Mouse (Mus musculus) liver, adult 2 months (tissue): ENCODE results near the gene Necab2. TPM values are rescaled to one million over a fixed set of nuclear protein-coding genes. Genes with fewer than 3 reads are reported as not detected.
A peak's percentile ranks its signal among the peaks of the same experiment; 100 is the strongest.

Source experiments
- DNase-seq: peaks from one replicate; pipeline ENCODE4 v3.0.0-alpha.2; 2011; ENCODE audit warnings: low read depth, low spot score; ENCODE audit errors: extremely low read depth
- H3K27ac ChIP-seq: fragments of 200-500 bp; replicated peaks from 2 replicates; pipeline ENCODE4 v1.5.1; 2012; ENCODE audit warnings: low read depth, mild to moderate bottlenecking, control low read depth, inconsistent platforms, low read length; ENCODE audit not compliant: insufficient read depth
- H3K27me3 ChIP-seq: fragments of 200-500 bp; 2 replicates; pipeline ENCODE4 v1.6.1; 2012; ENCODE audit warnings: mild to moderate bottlenecking, moderate library complexity, low read length, inconsistent platforms; ENCODE audit not compliant: control insufficient read depth, insufficient read depth
- H3K36me3 ChIP-seq: fragments of 200-500 bp; 2 replicates; pipeline ENCODE4 v1.6.1; 2012; ENCODE audit warnings: low read length, inconsistent platforms; ENCODE audit not compliant: control insufficient read depth, insufficient read depth
- H3K4me1 ChIP-seq: fragments of 200-500 bp; 2 replicates; pipeline ENCODE4 v1.6.1; 2011; ENCODE audit warnings: low read length; ENCODE audit not compliant: control insufficient read depth, insufficient read depth
- H3K4me3 ChIP-seq: fragments of 200-500 bp; 2 replicates; pipeline ENCODE4 v1.5.1; 2011; ENCODE audit warnings: low read depth, mild to moderate bottlenecking, control low read depth, low read length, moderate library complexity; ENCODE audit not compliant: insufficient read depth
- H3K79me2 ChIP-seq: fragments of 200-500 bp; 2 replicates; pipeline ENCODE4 v1.6.1; 2012; ENCODE audit warnings: inconsistent platforms, mild to moderate bottlenecking, low read length, moderate library complexity; ENCODE audit not compliant: control insufficient read depth, insufficient read depth
- H3K9ac ChIP-seq: fragments of 200-500 bp; 2 replicates; pipeline ENCODE4 v1.6.1; 2012; ENCODE audit warnings: low read depth, mild to moderate bottlenecking, control low read depth, inconsistent platforms, low read length
- CTCF ChIP-seq: fragments of 200-500 bp; IDR thresholded peaks from 2 replicates; pipeline ENCODE4 v1.5.1; 2011; ENCODE audit warnings: low read depth, low read length, control low read depth
- POLR2A ChIP-seq: fragments of 200-500 bp; IDR thresholded peaks from 2 replicates; pipeline ENCODE4 v1.6.1; 2011; ENCODE audit warnings: low read length, control low read depth; ENCODE audit not compliant: insufficient read depth; ENCODE audit errors: extremely low read depth
- WGBS: fragments of 180-500 bp; shearing (Covaris S2); methylation state at CpG from one replicate; pipeline ENCODE4 v1.1.7; 2018; 5-methylcytosine and 5-hydroxymethylcytosine counted together
- polyA plus RNA-seq: library from polyadenylated mRNA; depleted of rRNA; stranded (reverse); fragments of >200 nt; gene quantifications from 2 replicates; pipeline ENCODE4 v1.2.3, GENCODE M21; 2012; rRNA removed
- total RNA-seq: library from RNA; depleted of rRNA; stranded (reverse); fragments of >200 nt; gene quantifications from 2 replicates; pipeline ENCODE4 v1.2.3, GENCODE M21; 2014; rRNA removed

Gene Necab2
- total RNA-seq = 0.07 TPM in 1 of 2 replicates, not detected in the other
- 0.11 TPM in 1 of 2 replicates, not detected in the other for polyA plus RNA-seq

DNA sequence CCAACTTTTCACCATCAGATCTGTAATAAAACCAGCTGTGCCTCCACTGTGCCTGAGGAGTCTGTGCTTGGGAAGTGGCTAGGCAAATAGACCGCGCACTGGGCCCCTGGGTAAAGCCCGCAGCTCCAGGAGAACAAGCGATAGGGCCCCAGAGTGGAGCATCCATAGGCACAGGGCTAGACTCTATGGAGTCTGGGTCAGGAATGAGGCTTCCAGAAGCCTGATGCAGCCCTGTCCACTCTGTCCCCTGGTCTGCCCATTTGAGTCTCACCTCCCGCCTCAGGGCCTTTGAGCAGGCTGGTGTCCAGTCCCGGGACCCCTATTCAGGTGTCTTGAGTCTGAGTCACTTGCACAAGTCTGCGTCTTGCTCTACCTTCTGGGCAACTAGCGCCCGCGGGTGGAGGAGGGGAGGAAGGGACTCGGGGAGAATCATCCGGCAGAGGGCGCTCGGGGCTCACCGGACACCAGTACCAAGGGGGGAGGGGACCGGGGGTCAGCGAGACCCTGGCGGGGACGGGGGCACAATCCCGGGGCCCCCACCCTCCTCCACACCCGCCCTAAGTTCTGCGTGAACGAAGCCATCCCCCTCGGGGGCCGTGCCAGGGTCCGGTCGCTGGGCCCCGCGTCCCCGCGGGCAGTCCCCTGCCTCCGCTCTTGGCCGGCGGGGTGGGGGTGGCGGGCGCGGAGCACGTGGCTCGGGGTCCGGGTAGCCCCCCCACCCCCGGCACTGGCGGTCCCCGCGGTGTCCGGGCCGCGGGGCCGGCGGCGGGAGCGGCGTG lies at the start of gene Necab2:
Gene Necab2 (plus strand): TSS at position 509 of the 779 bp plus-strand sequence.
- no peaks in the 10 kb centered on the region for H3K79me2 ChIP-seq
- no peaks in the 10 kb centered on the region for H3K27me3 ChIP-seq

DNA sequence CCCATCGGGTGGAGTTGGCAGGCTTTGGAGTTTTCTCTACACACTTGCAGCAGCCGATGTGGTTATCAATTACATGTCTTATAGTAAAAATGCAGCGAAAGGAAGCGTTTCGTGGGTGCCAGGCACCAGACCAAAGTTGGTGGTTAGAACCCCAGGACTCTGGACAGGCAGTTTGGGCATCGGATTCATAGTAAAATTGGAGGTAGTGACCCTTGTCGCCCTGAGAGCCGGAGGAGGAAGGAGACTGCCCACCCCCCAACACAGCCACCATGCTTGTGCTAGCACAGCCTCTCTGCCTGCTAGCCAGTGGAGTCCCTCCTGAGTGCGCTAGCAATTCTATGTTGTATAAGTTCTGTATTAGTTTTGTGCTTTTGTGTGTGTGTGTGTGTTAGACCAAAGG lies 48.0 kb upstream of the Necab2 start:
- no peak for TF ChIP-seq CTCF
- TF ChIP-seq POLR2A = no peak
- H3K4me1 ChIP-seq = peaks cover 39% of the 10 kb centered on the region
- peaks cover 3% of the 10 kb centered on the region; the same call in 1 of the 2 replicates for H3K36me3 ChIP-seq
- no peak for DNase-seq
- H3K27me3 ChIP-seq = no peaks in the 10 kb centered on the region
- 0 out of 2 replicates have a peak overlapping the region, but pooled peaks have one; percentile 9 for H3K9ac ChIP-seq
- H3K79me2 ChIP-seq = peaks cover 23% of the 10 kb centered on the region
- no peak overlapping the region for H3K27ac ChIP-seq
- 65% methylated on average over 9 of the region's 9 CpGs for WGBS
- H3K4me3 ChIP-seq = no peak overlapping the region

More for the DNA sequence above, at the start of gene Necab2:
- peak; percentile 79 for DNase-seq
- no peak within 1 kb of the TSS for H3K9ac ChIP-seq
- TF ChIP-seq CTCF = peak; percentile 78
- TF ChIP-seq POLR2A = peak; percentile 12; the same call in 1 of the 2 replicates
- 6% methylated on average over 52 of the region's 52 CpGs for WGBS
- H3K36me3 ChIP-seq = peaks cover 34% of the 10 kb centered on the region
- H3K4me3 ChIP-seq = no peak within 1 kb of the TSS
- no peaks in the 10 kb centered on the region for H3K4me1 ChIP-seq
- no peak within 1 kb of the TSS for H3K27ac ChIP-seq

DNA sequence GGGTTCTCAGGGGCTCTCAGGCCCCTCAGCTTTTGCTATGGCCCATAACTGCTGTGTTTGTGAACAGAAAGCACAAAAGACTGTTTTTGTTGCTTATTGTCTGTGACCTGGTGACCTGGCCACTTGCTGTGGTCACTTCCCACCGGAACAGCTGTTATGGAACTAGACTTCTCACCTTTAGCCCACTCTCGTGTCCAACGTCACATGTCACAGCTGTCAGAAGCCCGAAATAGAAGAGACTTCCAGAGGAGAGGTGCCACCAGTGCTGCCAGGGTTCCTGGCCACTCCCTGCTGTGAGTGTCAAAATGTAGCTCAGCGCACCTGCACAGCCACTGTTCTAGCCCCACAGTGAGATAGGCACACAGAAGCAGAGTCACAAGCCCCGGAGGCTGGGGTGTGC lies 47.3 kb upstream of the Necab2 start:
- H3K79me2 ChIP-seq = peaks cover 23% of the 10 kb centered on the region
- no peak overlapping the region for H3K9ac ChIP-seq
- H3K36me3 ChIP-seq = peaks cover 4% of the 10 kb centered on the region; the same call in 1 of the 2 replicates
- no peak overlapping the region for H3K4me3 ChIP-seq
- peaks cover 37% of the 10 kb centered on the region for H3K4me1 ChIP-seq
- H3K27ac ChIP-seq = no peak overlapping the region; the same call in 1 of the 2 replicates
- TF ChIP-seq POLR2A = no peak
- TF ChIP-seq CTCF = no peak
- DNase-seq = peak; percentile 75
- 42% methylated on average over 6 of the region's 6 CpGs for WGBS
- no peaks in the 10 kb centered on the region for H3K27me3 ChIP-seq

DNA sequence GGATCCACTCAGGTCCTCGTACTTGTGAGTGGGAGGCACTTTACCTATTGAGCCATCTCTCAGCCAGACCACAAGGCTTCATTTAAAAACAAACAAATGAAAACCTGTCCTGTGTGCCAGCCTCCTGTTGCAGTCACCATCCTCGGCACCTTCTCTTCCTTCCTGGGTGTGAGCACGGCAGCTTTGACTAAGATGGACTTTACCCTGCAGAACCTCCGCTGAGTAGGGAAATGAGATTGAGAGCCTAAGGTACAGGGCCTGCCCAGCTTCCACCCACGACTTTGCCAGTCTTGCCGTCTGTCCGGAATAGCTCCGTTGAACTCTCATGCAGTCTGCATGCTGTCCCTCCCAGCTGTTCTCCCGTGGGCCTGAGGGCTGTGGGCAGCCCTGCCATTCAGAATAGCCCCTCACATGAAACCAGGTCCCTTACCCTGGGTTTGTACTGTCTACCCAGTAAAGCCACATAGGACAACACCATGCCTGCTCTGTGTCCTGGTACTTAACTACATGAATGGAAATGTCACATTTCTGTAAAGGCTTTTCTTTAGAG lies 46.3 kb upstream of the Necab2 start:
- Histone ChIP-seq H3K4me3 (no peak overlapping the region), H3K79me2 (peaks cover 19% of the 10 kb centered on the region), H3K36me3 (peaks cover 4% of the 10 kb centered on the region; the same call in 1 of the 2 replicates), H3K9ac (peak overlapping the region; percentile 26; the same call in 1 of the 2 replicates), H3K27me3 (no peaks in the 10 kb centered on the region), H3K4me1 (peaks cover 35% of the 10 kb centered on the region), H3K27ac (0 out of 2 replicates have a peak overlapping the region, but pooled peaks have one; percentile 3)
- WGBS = 26% methylated on average over 9 of the region's 9 CpGs
- TF ChIP-seq POLR2A = no peak
- DNase-seq = peak; percentile 78

DNA sequence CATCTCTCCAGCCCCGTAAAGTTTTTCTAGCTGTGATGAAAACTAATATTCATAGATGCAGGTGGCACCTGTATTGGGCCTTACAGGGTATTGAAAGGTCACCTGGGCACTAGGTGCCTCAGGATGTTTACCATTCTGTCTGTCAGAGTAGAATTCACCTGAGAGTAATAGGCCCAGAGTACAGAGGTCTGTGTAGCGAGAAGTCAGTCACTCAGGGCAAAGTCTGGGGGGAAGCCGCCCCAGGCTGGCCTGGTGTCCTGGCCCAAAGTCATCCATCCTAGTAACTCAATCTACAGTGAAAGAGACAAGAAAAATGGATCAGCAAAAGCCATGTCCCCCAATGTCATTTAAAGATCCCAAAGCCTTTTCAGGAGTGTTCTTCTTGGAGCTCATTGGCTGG lies 45.6 kb upstream of the Necab2 start:
- no peak overlapping the region for H3K27ac ChIP-seq
- peaks cover 35% of the 10 kb centered on the region for H3K4me1 ChIP-seq
- DNase-seq = peak; percentile 66
- H3K79me2 ChIP-seq = peaks cover 17% of the 10 kb centered on the region
- H3K9ac ChIP-seq = no peak overlapping the region
- peaks cover 6% of the 10 kb centered on the region; the same call in 1 of the 2 replicates for H3K36me3 ChIP-seq
- H3K27me3 ChIP-seq = no peaks in the 10 kb centered on the region
- TF ChIP-seq POLR2A = no peak
- WGBS = 24% methylated on average over 3 of the region's 3 CpGs
- no peak overlapping the region for H3K4me3 ChIP-seq

DNA sequence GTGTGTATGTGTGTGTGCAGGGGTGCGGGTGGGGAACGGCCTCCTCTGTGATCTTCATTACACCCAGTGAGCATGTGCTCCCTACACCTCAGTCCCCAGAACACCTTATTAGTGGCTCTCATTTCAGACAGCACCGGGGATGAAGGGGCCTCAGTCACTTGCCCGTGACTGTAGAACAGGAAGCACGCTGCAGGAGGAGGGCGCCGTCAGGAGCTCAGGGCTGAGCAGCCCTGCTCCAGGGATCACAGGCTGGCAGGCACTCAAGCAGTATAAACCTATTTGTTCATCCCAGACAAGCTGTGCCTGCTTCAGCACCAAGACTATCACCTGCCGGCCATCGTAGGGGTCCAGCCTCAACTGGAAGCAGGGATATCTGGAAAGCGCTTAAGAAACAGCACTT lies 42.6 kb upstream of the Necab2 start:
- H3K9ac ChIP-seq = no peak overlapping the region
- WGBS = 89% methylated on average over 10 of the region's 10 CpGs
- no peak for DNase-seq
- peaks cover 14% of the 10 kb centered on the region for H3K4me1 ChIP-seq
- no peak overlapping the region for H3K27ac ChIP-seq
- H3K79me2 ChIP-seq = no peaks in the 10 kb centered on the region
- TF ChIP-seq CTCF = no peak
- no peak for TF ChIP-seq POLR2A
- peaks cover 20% of the 10 kb centered on the region; the same call in 1 of the 2 replicates for H3K36me3 ChIP-seq
- H3K27me3 ChIP-seq = no peaks in the 10 kb centered on the region
- no peak overlapping the region for H3K4me3 ChIP-seq
